Mouse (Mus musculus) embryonic facial prominence, embryonic 13.5 days (tissue): ENCODE data around the gene Abhd12b. TPM values are rescaled to one million over a fixed set of nuclear protein-coding genes. Genes with fewer than 3 reads are reported as not detected.
"Not testable (repeated sequence)": the region's sequence is repeated elsewhere in the genome, so short reads cannot be mapped to it uniquely, and the experiment has no call there.

ENCODE experiments used
- ATAC-seq: fragments of 200-750 bp; cut with Nextera tagmentation; 2 replicates; pipeline ENCODE4 v1.8.0; 2017; ENCODE audit warnings: low read depth; ENCODE audit not compliant: insufficient number of reproducible peaks, insufficient read depth, low FRiP score, low TSS enrichment
- H3K27ac ChIP-seq: fragments of 300-500 bp; sonication (generic); 2 replicates; pipeline ENCODE4 v1.5.1; 2015; ENCODE audit warnings: moderate library complexity, mild to moderate bottlenecking, inconsistent platforms
- H3K27me3 ChIP-seq: fragments of 300-500 bp; sonication (generic); 2 replicates; pipeline ENCODE4 v1.6.1; 2015; ENCODE audit warnings: mild to moderate bottlenecking, inconsistent platforms
- H3K36me3 ChIP-seq: fragments of 300-500 bp; sonication (generic); 2 replicates; pipeline ENCODE4 v1.6.1; 2015; ENCODE audit warnings: mild to moderate bottlenecking, inconsistent platforms
- H3K4me1 ChIP-seq: fragments of 300-500 bp; sonication (generic); 2 replicates; pipeline ENCODE4 v1.6.1; 2015; ENCODE audit warnings: inconsistent platforms
- H3K4me2 ChIP-seq: fragments of 300-500 bp; sonication (generic); 2 replicates; pipeline ENCODE4 v1.6.1; 2015; ENCODE audit warnings: moderate library complexity, mild to moderate bottlenecking, inconsistent platforms
- H3K4me3 ChIP-seq: fragments of 300-500 bp; sonication (generic); 2 replicates; pipeline ENCODE4 v1.5.1; 2015; ENCODE audit warnings: mild to moderate bottlenecking, inconsistent platforms
- H3K9ac ChIP-seq: fragments of 300-500 bp; sonication (generic); 2 replicates; pipeline ENCODE4 v1.6.1; 2015; ENCODE audit warnings: mild to moderate bottlenecking, inconsistent platforms
- H3K9me3 ChIP-seq: fragments of 300-500 bp; sonication (generic); 2 replicates; pipeline ENCODE4 v1.6.1; 2016; ENCODE audit warnings: inconsistent platforms
- WGBS: fragments of 180-500 bp; shearing (Covaris S2); methylation state at CpG from one replicate; pipeline ENCODE4 v1.1.7; 2015; ENCODE audit warnings: mixed read lengths; 5-methylcytosine and 5-hydroxymethylcytosine counted together
- polyA plus RNA-seq: library from polyadenylated mRNA; unstranded; fragments of >200 nt; fragmentation: Nextera tagmentation; extraction: Ambion mirVana; gene quantifications from 2 replicates; pipeline ENCODE4 v1.2.1, GENCODE M21; 2015

The Abhd12b gene
- polyA plus RNA-seq, 1 experiment from 2014 or later: 0.21 TPM

DNA sequence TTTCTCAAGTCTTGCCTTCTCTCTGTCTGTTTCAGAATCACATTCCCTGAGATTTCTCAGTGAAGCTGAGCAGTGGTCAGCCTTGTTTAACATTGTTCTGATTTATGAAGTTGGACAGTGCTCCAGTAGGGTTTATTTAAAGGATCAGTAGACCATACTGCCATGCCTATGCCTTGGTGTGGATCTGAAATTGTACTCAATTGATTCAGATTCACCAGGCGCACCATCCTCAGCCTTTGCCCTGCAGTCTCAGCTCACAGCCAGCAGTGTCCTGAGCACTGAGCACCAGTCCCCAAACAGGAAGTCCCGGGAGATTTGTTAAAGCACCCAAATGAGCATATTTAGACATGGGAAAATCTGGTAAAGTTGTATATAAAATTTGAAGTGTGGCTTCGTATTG is 10.8 kb downstream of the Abhd12b start:
- no peaks in the 10 kb centered on the region for H3K9me3 ChIP-seq
- no peak overlapping the region for H3K9ac ChIP-seq
- H3K27ac ChIP-seq: no peak overlapping the region
- H3K4me2 ChIP-seq: no peak overlapping the region
- H3K27me3 ChIP-seq: no peaks in the 10 kb centered on the region
- ATAC-seq: no peak
- 76% methylated on average over 3 of the region's 3 CpGs for WGBS
- H3K36me3 ChIP-seq: no peaks in the 10 kb centered on the region
- no peak overlapping the region for H3K4me3 ChIP-seq
- peaks cover 2% of the 10 kb centered on the region; the same call in 1 of the 2 replicates for H3K4me1 ChIP-seq

- no peak overlapping the region for H3K27ac ChIP-seq
- H3K9me3 ChIP-seq: no peaks in the 10 kb centered on the region
- H3K4me3 ChIP-seq: no peak overlapping the region
- no peak overlapping the region for H3K9ac ChIP-seq
- no peaks in the 10 kb centered on the region for H3K27me3 ChIP-seq
- 79% methylated on average over 4 of the region's 4 CpGs for WGBS
- no peak for ATAC-seq
- peaks cover 2% of the 10 kb centered on the region; the same call in 1 of the 2 replicates for H3K4me1 ChIP-seq
- no peaks in the 10 kb centered on the region for H3K36me3 ChIP-seq
- H3K4me2 ChIP-seq: no peak overlapping the region
Observed at GRCm38 (mm10) chr12:70167950-70168349, 14.0 kb downstream of the Abhd12b start.

DNA sequence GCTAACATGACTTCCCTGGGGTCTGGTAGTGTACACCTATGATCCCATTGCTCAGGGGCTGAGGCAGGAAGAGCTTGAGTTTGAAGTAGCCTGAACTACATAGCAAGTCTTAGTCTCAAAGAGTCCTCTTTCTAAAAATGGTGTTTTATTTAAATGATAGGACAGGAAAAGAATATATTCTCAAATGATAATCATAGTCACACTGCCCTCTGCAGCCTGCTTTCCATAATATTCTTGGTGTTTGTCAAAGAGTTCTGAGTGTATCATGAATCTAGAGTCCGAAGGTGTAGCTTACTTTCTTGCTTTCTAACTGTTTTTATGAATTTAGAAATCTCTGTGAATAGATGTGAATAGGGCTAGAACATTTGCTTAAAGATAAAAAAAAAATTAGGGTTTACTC is 16.0 kb downstream of the Abhd12b start:
- no peaks in the 10 kb centered on the region for H3K9me3 ChIP-seq
- no peak overlapping the region for H3K4me3 ChIP-seq
- H3K36me3 ChIP-seq: no peaks in the 10 kb centered on the region
- H3K27ac ChIP-seq: no peak overlapping the region
- WGBS: 88% methylated on average over 1 of the region's 1 CpGs
- no peak for ATAC-seq
- no peaks in the 10 kb centered on the region for H3K27me3 ChIP-seq
- no peaks in the 10 kb centered on the region; the same call in 1 of the 2 replicates for H3K4me1 ChIP-seq
- no peak overlapping the region for H3K9ac ChIP-seq
- H3K4me2 ChIP-seq: no peak overlapping the region

DNA sequence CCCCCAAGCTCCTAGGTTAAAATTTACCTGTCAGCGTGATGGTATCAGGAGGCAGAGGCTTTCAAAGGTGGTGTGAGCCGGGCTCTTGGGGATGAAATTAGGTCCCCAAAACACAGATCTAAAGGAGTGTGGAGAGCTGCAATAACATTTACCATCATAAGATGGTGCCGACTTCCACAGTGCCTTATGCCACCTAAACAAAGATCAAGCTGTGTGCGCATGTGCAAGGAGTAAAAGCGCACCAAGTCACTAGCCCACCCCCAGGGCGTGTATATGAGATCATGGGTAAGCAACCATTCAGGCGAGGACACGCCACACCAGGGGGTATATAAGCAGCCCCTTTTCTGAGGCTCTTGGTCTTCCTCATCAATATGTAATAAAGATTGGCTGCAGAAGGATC is 29.6 kb downstream of the Abhd12b start:
- 94% methylated on average over 8 of the region's 8 CpGs for WGBS
- not testable (repeated sequence) for H3K9ac ChIP-seq, H3K9me3 ChIP-seq, ATAC-seq, H3K27me3 ChIP-seq, H3K4me1 ChIP-seq, H3K27ac ChIP-seq, H3K4me2 ChIP-seq, H3K36me3 ChIP-seq, H3K4me3 ChIP-seq

- no peak overlapping the region for H3K27ac ChIP-seq
- ATAC-seq: no peak
- H3K27me3 ChIP-seq: no peaks in the 10 kb centered on the region
- no peak overlapping the region for H3K4me2 ChIP-seq
- no peak overlapping the region for H3K4me3 ChIP-seq
- no peaks in the 10 kb centered on the region for H3K4me1 ChIP-seq
- no peaks in the 10 kb centered on the region for H3K36me3 ChIP-seq
- peaks cover 8% of the 10 kb centered on the region; the same call in 1 of the 2 replicates for H3K9me3 ChIP-seq
- no peak overlapping the region for H3K9ac ChIP-seq
- 83% methylated on average over 22 of the region's 22 CpGs for WGBS
Observed at GRCm38 (mm10) chr12:70184173-70184783, 30.3 kb downstream of the Abhd12b start.

GRCm38 (mm10) chr12:70192267-70192727 is 38.4 kb downstream of the Abhd12b start:
- peak overlapping the region; percentile 42 for H3K4me2 ChIP-seq
- no peak for ATAC-seq
- no peaks in the 10 kb centered on the region for H3K9me3 ChIP-seq
- H3K27ac ChIP-seq: no peak overlapping the region
- no peaks in the 10 kb centered on the region for H3K4me1 ChIP-seq
- no peaks in the 10 kb centered on the region for H3K27me3 ChIP-seq
- H3K4me3 ChIP-seq: peak overlapping the region; percentile 14
- WGBS: 30% methylated on average over 19 of the region's 19 CpGs
- peaks cover 3% of the 10 kb centered on the region; the same call in 1 of the 2 replicates for H3K36me3 ChIP-seq
- H3K9ac ChIP-seq: no peak overlapping the region

DNA sequence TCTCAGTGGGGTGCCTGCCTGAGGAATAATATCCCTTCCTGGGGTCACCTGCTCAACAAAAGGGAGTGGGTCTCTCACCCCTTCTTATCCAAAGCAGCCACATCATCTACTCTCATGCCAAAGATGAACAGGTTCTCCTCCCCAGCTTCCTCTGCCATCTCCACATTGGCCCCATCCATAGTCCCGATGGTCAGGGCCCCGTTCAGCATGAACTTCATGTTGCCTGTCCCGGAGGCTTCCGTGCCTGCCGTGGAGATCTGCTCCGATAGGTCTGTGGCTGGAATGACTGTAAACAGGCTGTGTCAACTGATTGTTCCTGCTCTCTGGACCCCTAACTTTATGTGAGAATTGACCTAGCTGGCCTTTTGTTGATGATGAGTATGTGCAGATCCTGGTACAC is 41.5 kb downstream of the Abhd12b start:
- no peak for ATAC-seq
- Histone ChIP-seq H3K9me3 (no peaks in the 10 kb centered on the region), H3K27ac (no peak overlapping the region), H3K4me2 (no peak overlapping the region), H3K9ac (no peak overlapping the region), H3K36me3 (peaks cover 10% of the 10 kb centered on the region; the same call in 1 of the 2 replicates), H3K4me3 (no peak overlapping the region), H3K4me1 (no peaks in the 10 kb centered on the region), H3K27me3 (no peaks in the 10 kb centered on the region)
- WGBS: 95% methylated on average over 6 of the region's 6 CpGs

DNA sequence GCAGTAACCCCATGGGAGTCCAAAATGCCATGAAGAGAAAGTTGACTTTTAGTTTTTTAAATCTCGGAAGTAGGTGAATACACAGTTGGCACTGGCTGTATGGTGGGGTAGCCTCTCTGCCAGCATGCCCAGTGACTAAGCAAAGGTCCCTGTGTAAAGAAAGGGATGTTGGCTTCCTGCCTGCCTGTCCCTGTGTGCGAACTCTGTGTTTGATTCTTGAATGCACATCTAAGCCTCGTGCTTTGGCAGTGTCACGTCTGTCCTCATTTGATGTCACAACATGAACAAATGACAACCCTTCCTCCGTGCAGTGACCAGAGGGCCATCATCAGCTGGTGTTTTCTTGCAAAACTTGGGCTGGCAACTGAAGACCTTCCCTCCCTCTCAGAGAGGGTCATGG is 42.4 kb downstream of the Abhd12b start:
- Histone ChIP-seq H3K4me1 (no peaks in the 10 kb centered on the region), H3K27me3 (no peaks in the 10 kb centered on the region), H3K9ac (no peak overlapping the region), H3K36me3 (peaks cover 10% of the 10 kb centered on the region; the same call in 1 of the 2 replicates), H3K9me3 (no peaks in the 10 kb centered on the region), H3K4me2 (no peak overlapping the region), H3K4me3 (no peak overlapping the region), H3K27ac (no peak overlapping the region)
- WGBS: 84% methylated on average over 5 of the region's 5 CpGs
- no peak for ATAC-seq

DNA sequence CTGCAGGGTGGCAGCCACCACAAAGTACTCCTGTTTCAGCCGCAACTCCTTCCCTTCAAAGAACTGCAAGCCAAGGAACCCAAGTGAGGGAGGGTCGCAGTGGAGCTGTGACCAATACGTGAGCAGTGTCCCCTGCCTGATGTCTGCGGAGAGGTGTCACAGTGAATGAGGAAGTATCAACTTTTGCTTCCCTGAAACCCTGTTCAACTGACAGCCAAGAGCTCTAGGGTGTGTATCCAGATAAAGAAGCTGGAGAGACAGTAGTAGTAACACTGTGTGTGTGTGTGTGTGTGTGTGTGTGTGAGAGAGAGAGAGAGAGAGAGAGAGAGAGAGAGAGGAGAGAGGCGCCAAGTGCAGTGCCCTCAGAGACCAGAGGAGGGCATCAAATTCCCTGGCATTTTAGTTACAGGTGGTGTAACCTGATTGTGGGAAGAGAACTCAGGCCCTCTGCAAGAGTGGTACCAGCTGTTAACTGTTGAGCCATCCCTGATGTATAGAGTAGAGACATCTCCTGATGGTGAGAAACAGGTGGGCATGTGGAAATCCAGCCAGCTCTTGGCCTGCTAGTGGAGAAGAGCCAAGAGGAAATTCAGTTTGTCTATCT is 48.1 kb downstream of the Abhd12b start:
- no peak overlapping the region for H3K4me3 ChIP-seq
- H3K27me3 ChIP-seq: no peaks in the 10 kb centered on the region
- no peak for ATAC-seq
- no peaks in the 10 kb centered on the region for H3K9me3 ChIP-seq
- no peak overlapping the region for H3K27ac ChIP-seq
- no peak overlapping the region for H3K9ac ChIP-seq
- WGBS: 70% methylated on average over 5 of the region's 5 CpGs
- H3K4me2 ChIP-seq: no peak overlapping the region
- no peaks in the 10 kb centered on the region for H3K4me1 ChIP-seq
- peaks cover 10% of the 10 kb centered on the region; the same call in 1 of the 2 replicates for H3K36me3 ChIP-seq

GRCm38 (mm10) chr12:70204433-70204832 is 50.5 kb downstream of the Abhd12b start:
- 74% methylated on average over 8 of the region's 8 CpGs for WGBS
- Histone ChIP-seq H3K27me3 (no peaks in the 10 kb centered on the region), H3K9me3 (no peaks in the 10 kb centered on the region), H3K36me3 (0 out of 2 replicates have a peak, but pooled peaks cover 2% of the 10 kb centered on the region), H3K9ac (no peak overlapping the region), H3K4me1 (no peaks in the 10 kb centered on the region), H3K27ac (no peak overlapping the region), H3K4me2 (no peak overlapping the region), H3K4me3 (no peak overlapping the region)
- ATAC-seq: no peak

GRCm38 (mm10) chr12:70208214-70208613 is 54.3 kb downstream of the Abhd12b start:
- no peak for ATAC-seq
- no peak overlapping the region for H3K9ac ChIP-seq
- no peaks in the 10 kb centered on the region for H3K9me3 ChIP-seq
- no peaks in the 10 kb centered on the region for H3K27me3 ChIP-seq
- no peak overlapping the region for H3K4me3 ChIP-seq
- no peak overlapping the region for H3K27ac ChIP-seq
- WGBS: 72% methylated on average over 5 of the region's 5 CpGs
- no peaks in the 10 kb centered on the region for H3K36me3 ChIP-seq
- H3K4me2 ChIP-seq: no peak overlapping the region
- no peaks in the 10 kb centered on the region for H3K4me1 ChIP-seq

- ATAC-seq: no peak
- Histone ChIP-seq H3K4me1 (no peaks in the 10 kb centered on the region), H3K27ac (no peak overlapping the region), H3K36me3 (no peaks in the 10 kb centered on the region), H3K9me3 (no peaks in the 10 kb centered on the region), H3K4me3 (no peak overlapping the region), H3K4me2 (no peak overlapping the region), H3K27me3 (no peaks in the 10 kb centered on the region), H3K9ac (no peak overlapping the region)
- 84% methylated on average over 4 of the region's 4 CpGs for WGBS
Observed at GRCm38 (mm10) chr12:70212501-70212900, 58.6 kb downstream of the Abhd12b start.
